Mouse (Mus musculus) left cerebral cortex, postnatal 4 days (tissue): ENCODE data around the gene Prf1. TPM values are rescaled to one million over a fixed set of nuclear protein-coding genes. Genes with fewer than 3 reads are reported as not detected.

Experiments
- DNase-seq: peaks from one replicate; pipeline ENCODE4 v3.0.0-alpha.2; 2022
- intact Hi-C: fragments of 180-260 bp; cut with DNase I; formaldehyde crosslinking; loops from one replicate; pipeline ENCODE4 v1.15.1; 2025
- total RNA-seq, 2 experiments: library from RNA; stranded (reverse); gene quantifications; 2 replicates each; pipeline ENCODE4 v1.2.3; 2021

Gene Prf1
- total RNA-seq = not detected

DNA sequence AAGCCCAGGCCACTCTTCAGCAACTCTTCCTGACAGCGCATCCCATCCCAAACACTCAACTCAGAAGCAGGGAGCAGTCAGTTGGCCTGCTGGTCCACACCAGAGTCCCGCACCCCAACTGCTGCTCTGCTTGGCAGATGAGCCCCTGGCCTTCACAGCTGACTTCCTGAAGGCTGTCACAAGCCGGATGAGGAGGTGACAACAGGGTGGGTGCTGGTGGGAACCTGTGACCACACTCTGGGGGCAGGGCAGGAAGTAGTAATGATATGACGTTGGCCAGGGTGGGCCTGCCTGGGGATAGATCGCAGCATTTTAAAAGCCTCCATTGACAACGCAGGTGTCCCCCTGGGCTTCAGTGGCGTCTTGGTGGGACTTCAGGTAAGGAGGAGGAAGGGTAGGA lies at the start of gene Prf1:
Gene Prf1, plus strand, starts transcription at position 357 of the 400 bp plus-strand sequence.
- intact Hi-C loops = no loop called here
- DNase-seq = no peak

GRCm38 (mm10) chr10:61248596-61249114 lies 49.0 kb upstream of the Prf1 start:
- DNase-seq = no peak
- intact Hi-C loops = no loop called here

DNA sequence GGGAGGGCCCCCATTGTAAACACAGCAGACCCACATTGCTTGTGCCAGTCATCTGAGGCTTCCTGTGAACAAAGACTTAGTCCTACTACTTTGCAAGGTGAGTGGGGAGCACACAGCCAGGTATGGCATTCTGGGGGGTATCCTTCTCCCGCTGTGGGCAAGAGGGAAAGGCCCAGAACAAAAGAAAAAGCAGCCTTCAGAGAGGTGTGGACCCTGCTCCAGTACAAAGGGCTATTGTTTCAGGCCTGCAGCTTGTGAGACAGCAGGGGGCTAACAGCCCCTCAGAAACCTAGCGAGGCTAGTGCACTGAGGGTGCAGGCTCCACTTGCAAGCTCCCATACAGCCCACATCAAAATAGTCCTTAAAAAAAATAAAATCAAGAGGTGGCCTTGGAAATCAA lies 47.7 kb upstream of the Prf1 start:
- intact Hi-C loops = no loop called here
- DNase-seq = no peak

GRCm38 (mm10) chr10:61254761-61255160 lies 42.9 kb upstream of the Prf1 start:
- DNase-seq = peak; percentile 85

DNA sequence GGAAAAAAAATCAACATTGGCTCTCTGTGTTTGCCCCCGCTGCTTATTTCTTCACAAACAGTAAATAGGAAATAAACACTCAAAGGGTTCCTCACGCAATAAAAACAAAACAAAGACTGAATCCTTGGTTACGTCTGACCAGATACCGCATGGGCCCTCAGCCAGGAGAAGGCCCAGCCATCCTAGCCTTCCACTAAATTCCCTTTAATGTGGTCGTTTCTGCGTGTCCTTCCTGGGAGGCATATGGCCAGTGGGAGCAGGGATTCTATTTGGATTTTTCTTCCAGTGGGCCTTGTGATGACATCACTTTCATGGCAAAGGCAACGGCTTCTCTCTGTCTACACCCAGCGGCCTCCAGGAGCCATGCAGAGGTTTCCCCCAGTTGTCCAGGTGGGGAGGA lies 42.4 kb upstream of the Prf1 start:
- peak; percentile 50 for DNase-seq

More at GRCm38 (mm10) chr10:61254761-61255160, 42.9 kb upstream of the Prf1 start:
- intact Hi-C loops = no loop called here

DNA sequence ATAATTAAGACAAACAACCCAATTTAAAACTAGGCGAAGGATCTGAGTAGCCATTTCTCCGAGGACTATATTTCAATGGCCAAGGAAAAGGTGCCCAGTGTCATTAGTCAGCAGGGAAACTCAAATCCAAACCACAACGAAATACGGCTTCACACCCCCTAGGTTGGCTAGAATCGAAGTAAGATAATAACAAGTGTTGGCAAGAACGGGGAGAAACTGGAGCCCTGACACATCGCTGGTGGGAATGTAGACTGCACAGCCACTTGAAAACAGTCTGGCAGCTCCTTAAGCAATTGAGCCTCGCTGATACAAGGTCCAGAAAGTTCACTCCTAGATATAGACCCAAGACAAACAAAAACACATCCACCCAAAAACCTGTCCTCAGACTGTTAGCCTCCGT lies 41.0 kb upstream of the Prf1 start:
- no peak for DNase-seq
- intact Hi-C loops = no loop called here

More for the DNA sequence above, 42.4 kb upstream of the Prf1 start:
- intact Hi-C loops = no loop called here

- intact Hi-C loops = no loop called here
- DNase-seq = no peak
Observed at GRCm38 (mm10) chr10:61258131-61258530, 39.5 kb upstream of the Prf1 start.

GRCm38 (mm10) chr10:61261229-61262156 lies 36.1 kb upstream of the Prf1 start:
- intact Hi-C loops = no loop called here
- peak; percentile 93 for DNase-seq

GRCm38 (mm10) chr10:61263606-61264005 lies 34.0 kb upstream of the Prf1 start:
- intact Hi-C loops = no loop called here
- DNase-seq = no peak

- DNase-seq = no peak
- intact Hi-C loops = no loop called here
Observed at GRCm38 (mm10) chr10:61267378-61267777, 30.3 kb upstream of the Prf1 start.

GRCm38 (mm10) chr10:61272089-61272626 lies 25.5 kb upstream of the Prf1 start:
- intact Hi-C loops = no loop called here
- no peak for DNase-seq

DNA sequence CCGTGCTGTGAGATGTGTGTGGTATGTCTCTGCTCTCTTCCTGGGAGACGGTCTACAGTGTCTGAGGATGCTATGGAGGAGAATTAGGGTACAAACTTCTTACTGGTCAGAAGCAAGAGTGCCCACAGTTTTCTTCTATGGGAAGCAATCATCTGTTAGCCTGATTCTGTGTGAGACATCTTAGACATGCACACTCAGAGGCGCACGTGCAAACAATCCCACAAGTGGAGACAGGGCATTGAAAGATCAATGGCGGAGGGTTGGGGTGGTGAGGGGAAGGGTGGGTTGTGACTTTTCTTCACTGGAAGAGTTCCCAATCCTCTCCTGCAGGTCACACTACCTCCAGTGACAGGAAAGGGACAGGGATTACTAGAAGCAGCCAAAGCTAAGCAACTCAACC lies 25.0 kb upstream of the Prf1 start:
- intact Hi-C loops = no loop called here
- DNase-seq = no peak

DNA sequence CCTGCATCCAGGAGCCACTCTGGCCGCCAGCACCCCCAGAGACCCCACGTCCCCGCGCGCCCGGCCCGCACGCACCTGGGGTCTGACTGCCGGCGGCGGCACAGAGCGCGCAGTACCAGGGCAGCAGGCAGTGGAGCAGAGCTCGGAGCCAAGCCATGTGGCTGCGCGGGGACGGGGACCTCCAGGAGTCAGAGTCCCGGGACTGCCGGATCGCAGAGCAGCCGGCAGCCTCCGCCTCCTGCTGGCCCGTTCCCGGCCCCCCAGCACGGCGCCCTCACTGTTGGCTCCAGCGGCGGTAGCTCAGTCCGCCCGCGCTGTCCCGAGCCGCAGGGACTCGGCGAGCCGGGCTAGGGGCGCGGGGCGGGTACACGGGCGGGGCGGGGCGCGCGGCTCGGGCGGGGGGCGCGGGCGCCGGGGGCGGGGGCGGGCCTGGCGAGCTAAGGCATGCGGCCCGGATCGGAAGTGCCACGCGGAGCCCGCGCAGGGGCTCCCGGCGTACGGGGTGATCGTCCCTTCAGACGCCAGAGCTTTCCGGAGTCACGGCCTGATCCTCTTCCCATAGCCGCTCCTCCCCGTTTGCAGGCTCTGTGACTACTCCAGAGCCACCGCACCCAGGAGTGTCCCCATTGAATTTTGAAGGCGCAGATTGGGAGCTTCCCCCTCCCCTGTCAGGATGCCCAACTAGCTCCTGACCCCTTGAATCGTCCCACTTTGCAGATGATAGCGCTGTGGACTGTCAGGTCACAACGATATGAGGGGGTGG lies 24.4 kb upstream of the Prf1 start, which contains the start of gene Adamts14:
Gene Adamts14, minus strand, starts transcription at position 358 of the 763 bp plus-strand sequence.
- peak; percentile 45 for DNase-seq
- intact Hi-C loops = no loop called here

- intact Hi-C loops = no loop called here
- DNase-seq = peak; percentile 41
Observed at GRCm38 (mm10) chr10:61273844-61274215, 23.8 kb upstream of the Prf1 start.

DNA sequence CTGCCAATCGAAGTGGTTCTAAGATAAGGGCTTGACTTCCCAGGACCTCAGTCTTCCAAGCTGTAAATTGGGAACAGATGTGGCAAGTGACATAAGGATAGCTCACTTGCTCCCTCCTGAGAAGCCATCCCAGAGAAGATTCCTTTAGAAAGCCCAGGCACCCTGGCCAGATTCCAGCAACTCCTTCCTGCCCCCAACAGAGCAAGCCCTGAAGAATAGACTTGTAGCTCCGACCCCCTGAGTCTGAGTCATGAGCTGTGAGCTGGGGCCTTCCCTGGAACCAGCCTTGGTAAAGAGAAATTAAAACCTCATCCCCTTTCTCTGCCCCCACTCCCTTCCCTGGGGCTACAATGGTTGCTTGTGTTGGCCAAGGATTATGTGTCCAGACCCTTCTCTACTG lies 23.1 kb upstream of the Prf1 start:
- intact Hi-C loops = no loop called here
- DNase-seq = no peak

GRCm38 (mm10) chr10:61275669-61276110 lies 21.9 kb upstream of the Prf1 start:
- intact Hi-C loops = no loop called here
- DNase-seq = peak; percentile 40

GRCm38 (mm10) chr10:61277051-61277450 lies 20.6 kb upstream of the Prf1 start:
- intact Hi-C loops = no loop called here
- DNase-seq = no peak

GRCm38 (mm10) chr10:61277918-61278674 lies 19.5 kb upstream of the Prf1 start:
- DNase-seq = peak; percentile 51
- intact Hi-C loops = no loop called here

DNA sequence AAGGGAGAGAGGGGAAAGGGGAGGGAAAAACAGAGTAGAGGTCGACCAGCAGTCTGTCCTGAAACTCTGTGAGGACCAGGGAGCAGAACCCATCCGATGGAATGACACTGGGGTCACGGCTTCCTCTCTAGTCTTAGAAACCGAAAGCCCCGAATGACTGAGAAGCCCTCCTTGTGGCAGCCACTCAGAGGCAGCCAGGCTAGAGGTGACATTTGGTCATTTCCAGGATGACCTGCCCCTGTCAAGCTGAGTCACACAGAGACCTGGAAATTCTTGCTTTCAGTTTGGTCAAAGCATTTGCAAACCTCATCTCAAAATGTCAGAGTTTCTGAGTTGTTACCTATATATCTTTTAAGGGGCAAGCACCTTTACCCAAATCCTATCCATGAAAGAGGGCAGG lies 16.5 kb upstream of the Prf1 start:
- DNase-seq = no peak
- intact Hi-C loops = no loop called here

- intact Hi-C loops = no loop called here
- DNase-seq = no peak
Observed at GRCm38 (mm10) chr10:61284309-61284708, 13.3 kb upstream of the Prf1 start.
